Mouse (Mus musculus): ENCODE data around the gene Polr2e. TPM values are rescaled to one million over a fixed set of nuclear protein-coding genes. Genes with fewer than 3 reads are reported as not detected.

Polr2e gene
- polyA plus RNA-seq, 1 experiment from 2014 or later = 241 TPM

- Histone ChIP-seq H3K36me3 (peaks cover 28% of the 10 kb centered on the region), H3K27ac (peak overlapping the region; percentile 47; the same call in 1 of the 2 replicates), H3K4me2 (peak overlapping the region; percentile 88), H3K9ac (replicated peaks) (0 out of 2 replicates have a peak overlapping the region, but pooled peaks have one; percentile 56), H3K27me3 (peaks cover 44% of the 10 kb centered on the region), H3K4me1 (replicated peaks) (peaks cover 15% of the 10 kb centered on the region), H3K9me3 (no peaks in the 10 kb centered on the region), H3K4me3 (replicated peaks) (peak overlapping the region; percentile 49)
- 1% methylated on average over 35 of the region's 35 CpGs for WGBS
- peak; percentile 56 for ATAC-seq (ENCODE audit: insufficient number of reproducible peaks, insufficient read depth, low FRiP score, low TSS enrichment, low read depth)
Observed at GRCm38 (mm10) chr10:79997034-79997760, 42.4 kb downstream of the Polr2e start.

GRCm38 (mm10) chr10:79996272-79997033 lies 43.1 kb downstream of the Polr2e start, which contains the start of gene Abca7:
Gene Abca7, plus strand, starts transcription at chr10:79996494.
- Histone ChIP-seq H3K9ac (replicated peaks) (peak within 1 kb of the TSS; percentile 56), H3K4me1 (replicated peaks) (peaks cover 15% of the 10 kb centered on the region), H3K4me2 (peak within 1 kb of the TSS; percentile 88), H3K27ac (peak within 1 kb of the TSS; percentile 47), H3K4me3 (replicated peaks) (peak within 1 kb of the TSS; percentile 49), H3K27me3 (peaks cover 37% of the 10 kb centered on the region), H3K9me3 (0 out of 2 replicates have a peak, but pooled peaks cover 4% of the 10 kb centered on the region), H3K36me3 (peaks cover 35% of the 10 kb centered on the region)
- peak; percentile 81 for ATAC-seq (ENCODE audit: insufficient number of reproducible peaks, insufficient read depth, low FRiP score, low TSS enrichment, low read depth)
- under 1% methylated on average over 34 of the region's 34 CpGs for WGBS

GRCm38 (mm10) chr10:79995636-79996035 lies 44.0 kb downstream of the Polr2e start:
- Histone ChIP-seq H3K9ac (replicated peaks) (no peak overlapping the region), H3K4me3 (replicated peaks) (no peak overlapping the region), H3K4me2 (peak overlapping the region; percentile 88; the same call in 1 of the 2 replicates), H3K27me3 (peaks cover 29% of the 10 kb centered on the region), H3K36me3 (peaks cover 44% of the 10 kb centered on the region), H3K4me1 (replicated peaks) (peaks cover 15% of the 10 kb centered on the region), H3K27ac (no peak overlapping the region), H3K9me3 (0 out of 2 replicates have a peak, but pooled peaks cover 12% of the 10 kb centered on the region)
- no peak for ATAC-seq (ENCODE audit: insufficient number of reproducible peaks, insufficient read depth, low FRiP score, low TSS enrichment, low read depth)
- WGBS = 75% methylated on average over 1 of the region's 1 CpGs

GRCm38 (mm10) chr10:79994397-79995115 lies 45.0 kb downstream of the Polr2e start:
- Histone ChIP-seq H3K4me1 (replicated peaks) (peaks cover 23% of the 10 kb centered on the region), H3K36me3 (peaks cover 44% of the 10 kb centered on the region), H3K9ac (replicated peaks) (no peak overlapping the region), H3K27me3 (peaks cover 20% of the 10 kb centered on the region), H3K9me3 (0 out of 2 replicates have a peak, but pooled peaks cover 12% of the 10 kb centered on the region), H3K4me2 (no peak overlapping the region), H3K4me3 (replicated peaks) (no peak overlapping the region), H3K27ac (no peak overlapping the region)
- WGBS = 91% methylated on average over 16 of the region's 16 CpGs
- ATAC-seq (ENCODE audit: insufficient number of reproducible peaks, insufficient read depth, low FRiP score, low TSS enrichment, low read depth) = no peak

GRCm38 (mm10) chr10:79991548-79991947 lies 48.0 kb downstream of the Polr2e start:
- Histone ChIP-seq H3K9me3 (0 out of 2 replicates have a peak, but pooled peaks cover 12% of the 10 kb centered on the region), H3K9ac (replicated peaks) (no peak overlapping the region), H3K27me3 (0 out of 2 replicates have a peak, but pooled peaks cover 3% of the 10 kb centered on the region), H3K4me1 (replicated peaks) (peaks cover 35% of the 10 kb centered on the region), H3K4me2 (no peak overlapping the region), H3K4me3 (replicated peaks) (no peak overlapping the region), H3K36me3 (peaks cover 44% of the 10 kb centered on the region), H3K27ac (no peak overlapping the region)
- 84% methylated on average over 6 of the region's 6 CpGs for WGBS
- no peak for ATAC-seq (ENCODE audit: insufficient number of reproducible peaks, insufficient read depth, low FRiP score, low TSS enrichment, low read depth)

GRCm38 (mm10) chr10:79991099-79991498 lies 48.5 kb downstream of the Polr2e start:
- H3K9ac ChIP-seq (replicated peaks) = no peak overlapping the region
- H3K27me3 ChIP-seq = 0 out of 2 replicates have a peak, but pooled peaks cover 3% of the 10 kb centered on the region
- peaks cover 44% of the 10 kb centered on the region for H3K36me3 ChIP-seq
- 0 out of 2 replicates have a peak, but pooled peaks cover 12% of the 10 kb centered on the region for H3K9me3 ChIP-seq
- ATAC-seq (ENCODE audit: insufficient number of reproducible peaks, insufficient read depth, low FRiP score, low TSS enrichment, low read depth) = no peak
- H3K4me1 ChIP-seq (replicated peaks) = peaks cover 40% of the 10 kb centered on the region
- H3K4me2 ChIP-seq = 0 out of 2 replicates have a peak overlapping the region, but pooled peaks have one; percentile 8
- WGBS = 67% methylated on average over 12 of the region's 12 CpGs
- H3K27ac ChIP-seq = no peak overlapping the region
- H3K4me3 ChIP-seq (replicated peaks) = no peak overlapping the region

GRCm38 (mm10) chr10:79989870-79990269 lies 49.7 kb downstream of the Polr2e start:
- peak overlapping the region; percentile 76 for H3K4me3 ChIP-seq (replicated peaks)
- peak overlapping the region; percentile 90 for H3K27ac ChIP-seq
- peak overlapping the region; percentile 94 for H3K4me2 ChIP-seq
- 4% methylated on average over 15 of the region's 15 CpGs for WGBS
- 0 out of 2 replicates have a peak, but pooled peaks cover 12% of the 10 kb centered on the region for H3K9me3 ChIP-seq
- peaks cover 43% of the 10 kb centered on the region for H3K4me1 ChIP-seq (replicated peaks)
- 0 out of 2 replicates have a peak, but pooled peaks cover 3% of the 10 kb centered on the region for H3K27me3 ChIP-seq
- ATAC-seq (ENCODE audit: insufficient number of reproducible peaks, insufficient read depth, low FRiP score, low TSS enrichment, low read depth) = no peak
- peaks cover 42% of the 10 kb centered on the region for H3K36me3 ChIP-seq
- H3K9ac ChIP-seq (replicated peaks) = peak overlapping the region; percentile 78

GRCm38 (mm10) chr10:79989272-79989786 lies 50.3 kb downstream of the Polr2e start:
- H3K9ac ChIP-seq (replicated peaks) = peak overlapping the region; percentile 78
- H3K4me1 ChIP-seq (replicated peaks) = peaks cover 43% of the 10 kb centered on the region
- peak overlapping the region; percentile 90 for H3K27ac ChIP-seq
- no peak for ATAC-seq (ENCODE audit: insufficient number of reproducible peaks, insufficient read depth, low FRiP score, low TSS enrichment, low read depth)
- H3K36me3 ChIP-seq = peaks cover 36% of the 10 kb centered on the region
- H3K4me2 ChIP-seq = peak overlapping the region; percentile 94
- peak overlapping the region; percentile 76 for H3K4me3 ChIP-seq (replicated peaks)
- 26% methylated on average over 8 of the region's 8 CpGs for WGBS
- H3K9me3 ChIP-seq = 0 out of 2 replicates have a peak, but pooled peaks cover 12% of the 10 kb centered on the region
- 0 out of 2 replicates have a peak, but pooled peaks cover 3% of the 10 kb centered on the region for H3K27me3 ChIP-seq

- H3K27ac ChIP-seq = peak within 1 kb of the TSS; percentile 90
- peak within 1 kb of the TSS; percentile 78 for H3K9ac ChIP-seq (replicated peaks)
- H3K9me3 ChIP-seq = 0 out of 2 replicates have a peak, but pooled peaks cover 12% of the 10 kb centered on the region
- H3K4me1 ChIP-seq (replicated peaks) = peaks cover 43% of the 10 kb centered on the region
- 0 out of 2 replicates have a peak, but pooled peaks cover 3% of the 10 kb centered on the region for H3K27me3 ChIP-seq
- ATAC-seq (ENCODE audit: insufficient number of reproducible peaks, insufficient read depth, low FRiP score, low TSS enrichment, low read depth) = no peak
- peaks cover 31% of the 10 kb centered on the region for H3K36me3 ChIP-seq
- H3K4me2 ChIP-seq = peak within 1 kb of the TSS; percentile 94
- peak within 1 kb of the TSS; percentile 76 for H3K4me3 ChIP-seq (replicated peaks)
- under 1% methylated on average over 59 of the region's 59 CpGs for WGBS
Observed at GRCm38 (mm10) chr10:79988506-79989271, 50.9 kb downstream of the Polr2e start, which contains the start of gene Cnn2. Gene Cnn2, plus strand, starts transcription at chr10:79988584.

All from limb, embryonic 12.5 days (tissue).